Mouse (Mus musculus) hindbrain, postnatal 0 days (tissue): Measurements from ENCODE around the gene Gm17026. TPM values are rescaled to one million over a fixed set of nuclear protein-coding genes. Genes with fewer than 3 reads are reported as not detected.
"Not testable (repeated sequence)": the region's sequence is repeated elsewhere in the genome, so short reads cannot be mapped to it uniquely, and the experiment has no call there.

Experiments
- ATAC-seq: fragments of 200-750 bp; cut with Nextera tagmentation; 2 replicates; pipeline ENCODE4 v1.8.0; 2017; ENCODE audit warnings: mild to moderate bottlenecking, moderate TSS enrichment, moderate library complexity
- DNase-seq: peaks from one replicate; pipeline ENCODE4 v3.0.0-alpha.2; 2015; ENCODE audit warnings: low spot score
- H3K27ac ChIP-seq: fragments of 300-500 bp; sonication (generic); 2 replicates; pipeline ENCODE4 v1.5.1; 2014; ENCODE audit warnings: mild to moderate bottlenecking
- H3K27me3 ChIP-seq: fragments of 300-500 bp; sonication (generic); 2 replicates; pipeline ENCODE4 v1.6.1; 2014; ENCODE audit warnings: low read length, mixed read lengths; ENCODE audit not compliant: insufficient read depth
- H3K36me3 ChIP-seq: fragments of 300-500 bp; sonication (generic); 2 replicates; pipeline ENCODE4 v1.6.1; 2014; ENCODE audit warnings: low read length, mixed read lengths; ENCODE audit not compliant: insufficient read depth
- H3K4me1 ChIP-seq: fragments of 300-500 bp; sonication (generic); 2 replicates; pipeline ENCODE4 v1.6.1; 2014; ENCODE audit warnings: antibody characterized with exemption, low read length, mixed read lengths; ENCODE audit not compliant: insufficient read depth
- H3K4me2 ChIP-seq: fragments of 300-500 bp; sonication (generic); 2 replicates; pipeline ENCODE4 v1.6.1; 2014; ENCODE audit warnings: low read depth, mild to moderate bottlenecking, low read length, moderate library complexity, mixed read lengths
- H3K4me3 ChIP-seq: fragments of 300-500 bp; sonication (generic); 2 replicates; pipeline ENCODE4 v1.5.1; 2014; ENCODE audit warnings: low read length
- H3K9ac ChIP-seq: fragments of 300-500 bp; sonication (generic); replicated peaks from 2 replicates; pipeline ENCODE4 v1.6.1; 2014; ENCODE audit warnings: mild to moderate bottlenecking, low read length, moderate library complexity, mixed read lengths
- H3K9me3 ChIP-seq: fragments of 300-500 bp; sonication (generic); 2 replicates; pipeline ENCODE4 v1.6.1; 2016; ENCODE audit warnings: low read length, mixed read lengths
- WGBS: fragments of 180-500 bp; shearing (Covaris S2); extraction: QIAGEN DNeasy Blood & Tissue Kit; methylation state at CpG from one replicate; pipeline ENCODE4 v1.1.7; 2014; 5-methylcytosine and 5-hydroxymethylcytosine counted together
- microRNA-seq, 2 experiments: library from miRNA; unstranded; fragments of <30 nt; microRNA quantifications; one replicate each; pipeline ENCODE4; 2016
- polyA plus RNA-seq: library from polyadenylated mRNA; unstranded; fragments of >200 nt; fragmentation: Nextera tagmentation; extraction: Ambion mirVana; gene quantifications from 2 replicates; pipeline ENCODE4 v1.2.1, GENCODE M21; 2015
- total RNA-seq: library from RNA; depleted of rRNA; stranded (reverse); fragments of >200 nt; gene quantifications from 2 replicates; pipeline ENCODE4 v1.2.3, GENCODE M21; 2014; rRNA removed

Gene Gm17026
- total RNA-seq: not detected in 2 replicates
- polyA plus RNA-seq: not detected in 2 replicates

DNA sequence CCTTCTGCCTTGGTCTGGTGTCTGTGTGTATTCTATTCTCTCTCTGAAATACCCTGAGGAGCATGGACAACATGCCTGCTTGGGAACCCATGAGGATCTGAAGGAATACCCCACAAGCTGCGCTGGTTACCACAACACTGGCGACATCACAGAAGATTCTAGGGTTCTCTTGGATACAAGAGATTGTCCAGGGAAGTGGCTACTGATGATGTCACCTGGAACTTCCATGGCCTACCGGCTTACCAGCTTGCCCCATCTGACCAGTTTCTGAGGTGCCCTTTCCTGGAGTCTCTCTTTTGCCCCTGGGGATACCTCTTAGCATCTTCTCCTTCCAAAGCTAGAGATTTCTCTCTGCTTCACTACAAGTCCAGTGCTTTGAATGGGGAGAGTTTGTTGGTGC lies at the start of gene Gm17026:
Gene Gm17026 (minus strand): TSS at position 101 of the 400 bp plus-strand sequence.
- not testable (repeated sequence) for H3K27me3 ChIP-seq, H3K4me3 ChIP-seq, H3K4me1 ChIP-seq, H3K36me3 ChIP-seq, H3K9ac ChIP-seq, H3K4me2 ChIP-seq, DNase-seq, H3K9me3 ChIP-seq, ATAC-seq, H3K27ac ChIP-seq
- no CpG with 5 or more reads among the region's 3 CpGs for WGBS

DNA sequence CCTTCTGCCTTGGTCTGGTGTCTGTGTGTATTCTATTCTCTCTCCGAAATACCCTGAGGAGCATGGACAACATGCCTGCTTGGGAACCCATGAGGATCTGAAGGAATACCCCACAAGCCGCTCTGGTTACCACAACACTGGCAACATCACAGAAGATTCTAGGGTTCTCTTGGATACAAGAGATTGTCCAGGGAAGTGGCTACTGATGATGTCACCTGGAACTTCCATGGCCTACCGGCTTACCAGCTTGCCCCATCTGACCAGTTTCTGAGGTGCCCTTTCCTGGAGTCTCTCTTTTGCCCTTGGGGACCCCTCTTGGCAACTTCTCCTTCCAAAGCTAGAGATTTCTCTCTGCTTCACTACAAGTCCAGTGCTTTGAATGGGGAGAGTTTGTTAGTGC lies 37.4 kb upstream of the Gm17026 start, which contains the start of gene Gm9611:
Gene Gm9611 (minus strand): TSS at position 101 of the 400 bp plus-strand sequence.
- no CpG with 5 or more reads among the region's 3 CpGs for WGBS
- not testable (repeated sequence) for ATAC-seq, H3K4me3 ChIP-seq, H3K27ac ChIP-seq, H3K4me1 ChIP-seq, H3K27me3 ChIP-seq, H3K36me3 ChIP-seq, H3K9me3 ChIP-seq, H3K9ac ChIP-seq, H3K4me2 ChIP-seq, DNase-seq

DNA sequence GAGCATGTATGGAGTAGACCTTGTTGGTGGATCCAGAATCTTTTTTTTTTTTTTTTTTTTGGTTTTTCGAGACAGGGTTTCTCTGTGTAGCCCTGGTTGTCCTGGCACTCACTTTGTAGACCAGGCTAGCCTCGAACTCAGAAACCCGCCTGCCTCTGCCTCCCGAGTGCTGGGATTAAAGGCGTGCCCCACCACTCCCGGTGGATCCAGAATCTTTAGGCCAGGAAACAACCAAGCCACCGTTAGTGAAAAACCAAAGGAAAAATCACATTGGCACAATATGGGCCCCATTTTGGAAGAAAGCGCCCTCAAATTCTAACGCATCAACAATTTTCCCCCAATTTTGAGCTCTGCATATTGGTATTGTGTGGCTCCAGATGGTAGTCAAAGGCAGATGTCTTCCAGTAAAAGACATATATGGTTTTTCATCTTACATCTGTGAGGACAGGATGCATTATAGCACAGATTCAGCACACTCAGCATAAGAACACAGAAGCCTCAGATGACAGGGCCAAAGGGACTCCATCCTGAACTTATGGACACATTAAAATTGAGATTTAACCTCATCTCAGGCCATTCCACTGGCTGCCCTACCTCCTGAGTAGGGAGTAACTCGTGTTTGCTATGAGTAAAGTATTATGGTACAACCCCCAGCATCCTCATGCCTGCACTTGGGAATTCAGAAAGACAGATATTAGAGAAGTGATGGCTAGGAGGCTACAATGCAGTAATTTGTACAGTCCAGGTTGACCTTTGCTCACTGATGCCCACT lies 42.9 kb downstream of the Gm17026 start:
- H3K27ac ChIP-seq, H3K4me3 ChIP-seq, H3K4me1 ChIP-seq, H3K36me3 ChIP-seq, ATAC-seq, H3K27me3 ChIP-seq, DNase-seq, H3K4me2 ChIP-seq, H3K9me3 ChIP-seq, H3K9ac ChIP-seq: not testable (repeated sequence)
- WGBS: 74% methylated on average over 8 of the region's 10 CpGs

Small RNAs within 50 kb of the gene (microRNA-seq; reads per million reads assigned to microRNA genes)
- gene Gm25208 (0 reads per million in 2 experiments), gene Gm25892 (0 reads per million in 2 experiments)

Other genes starting within 250 kb of the Gm17026 start
- gene Gm7951, start 142.7 kb downstream of the Gm17026 start, total RNA-seq: 0.21 TPM in 1 of 2 replicates, not detected in the other
- gene Gm7951, start 142.7 kb downstream of the Gm17026 start, polyA plus RNA-seq: not detected in 2 replicates
- gene Gm17027, start 97.4 kb downstream of the Gm17026 start, total RNA-seq: not detected in 2 replicates
- not detected in 2 replicates for gene Gm17027, start 97.4 kb downstream of the Gm17026 start, polyA plus RNA-seq
- not detected in 2 replicates for gene Gm3573, start 69.3 kb downstream of the Gm17026 start, total RNA-seq
- gene Gm3573, start 69.3 kb downstream of the Gm17026 start, polyA plus RNA-seq: not detected in 2 replicates
- not detected in 2 replicates for gene Gm9611, start 37.3 kb upstream of the Gm17026 start, total RNA-seq
- gene Gm9611, start 37.3 kb upstream of the Gm17026 start, polyA plus RNA-seq: not detected in 2 replicates
- gene Gm7995, start 50.2 kb upstream of the Gm17026 start, total RNA-seq: not detected in 2 replicates
- gene Gm7995, start 50.2 kb upstream of the Gm17026 start, polyA plus RNA-seq: not detected in 2 replicates
- not detected in 2 replicates for gene Gm8005, start 179.6 kb upstream of the Gm17026 start, total RNA-seq
- not detected in 2 replicates for gene Gm8005, start 179.6 kb upstream of the Gm17026 start, polyA plus RNA-seq
- gene Gm8011, start 203.8 kb upstream of the Gm17026 start, total RNA-seq: not detected in 2 replicates
- not detected in 2 replicates for gene Gm8011, start 203.8 kb upstream of the Gm17026 start, polyA plus RNA-seq
- gene Gm8020, start 242.3 kb upstream of the Gm17026 start, total RNA-seq: not detected in 2 replicates
- not detected in 2 replicates for gene Gm8020, start 242.3 kb upstream of the Gm17026 start, polyA plus RNA-seq